Mouse (Mus musculus) yolk sac, embryonic 10.5 days (tissue): ENCODE data around the gene Xirp2.

Source experiments
- DNase-seq: peaks from one replicate; pipeline ENCODE4 v3.0.0-alpha.2; 2017; ENCODE audit warnings: low spot score

The Xirp2 gene

DNA sequence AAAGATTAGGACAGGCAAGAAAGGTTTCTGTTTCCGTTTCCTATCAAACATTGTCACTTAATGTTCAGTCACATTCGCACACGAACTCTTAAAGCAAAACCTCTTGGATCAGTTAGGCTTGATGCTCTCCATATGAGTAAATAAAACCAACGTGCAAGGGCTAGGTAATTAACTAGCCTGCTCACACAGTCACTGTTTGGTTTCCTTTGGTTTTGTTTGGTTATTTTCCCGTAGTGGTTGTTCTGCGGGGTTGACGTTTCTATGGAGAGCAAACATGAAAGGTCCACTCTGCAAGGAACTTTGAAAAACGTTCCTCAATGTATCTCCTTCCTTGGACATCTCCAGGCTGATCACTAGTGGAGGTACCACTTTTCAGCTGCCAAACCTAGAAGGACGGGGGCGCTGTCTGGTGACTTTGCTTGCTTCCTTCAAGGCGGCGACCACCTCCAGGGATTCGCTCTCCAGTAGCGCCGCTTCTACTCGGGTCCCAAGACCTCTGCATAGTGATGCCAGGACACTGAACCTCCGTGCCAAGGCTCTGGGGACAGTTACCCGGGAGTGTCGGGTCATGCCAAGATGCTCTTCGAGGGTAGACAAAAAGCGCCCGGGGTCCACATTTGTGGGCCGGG is 119.2 kb downstream of the Xirp2 start:
- DNase-seq = no peak

- DNase-seq = peak; percentile 71
Measured at GRCm38 (mm10) chr2:67565480-67566331, 119.9 kb downstream of the Xirp2 start, which contains the start of gene B3galt1. TSS of gene B3galt1 (plus strand) at chr2:67565871.

DNA sequence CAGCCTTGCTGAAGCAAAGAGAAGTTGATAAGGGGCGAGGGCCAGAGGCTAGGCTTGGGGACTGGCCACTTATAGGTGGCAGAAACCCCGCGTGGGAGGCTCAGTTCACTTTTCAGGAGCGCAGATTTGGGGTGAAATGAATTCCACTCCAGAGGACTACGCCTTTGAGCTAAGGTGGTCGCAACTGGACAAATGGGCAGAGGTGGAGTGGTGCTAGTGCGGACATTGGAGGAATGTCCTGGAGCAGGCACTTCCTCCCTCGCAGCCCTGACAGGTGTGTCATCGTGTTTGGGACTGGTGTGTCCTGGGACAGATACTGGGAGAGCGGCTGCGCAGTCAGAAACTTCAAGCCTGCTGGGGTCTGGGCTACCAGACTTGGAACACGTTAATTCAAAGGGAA is 120.8 kb downstream of the Xirp2 start:
- no peak for DNase-seq

DNA sequence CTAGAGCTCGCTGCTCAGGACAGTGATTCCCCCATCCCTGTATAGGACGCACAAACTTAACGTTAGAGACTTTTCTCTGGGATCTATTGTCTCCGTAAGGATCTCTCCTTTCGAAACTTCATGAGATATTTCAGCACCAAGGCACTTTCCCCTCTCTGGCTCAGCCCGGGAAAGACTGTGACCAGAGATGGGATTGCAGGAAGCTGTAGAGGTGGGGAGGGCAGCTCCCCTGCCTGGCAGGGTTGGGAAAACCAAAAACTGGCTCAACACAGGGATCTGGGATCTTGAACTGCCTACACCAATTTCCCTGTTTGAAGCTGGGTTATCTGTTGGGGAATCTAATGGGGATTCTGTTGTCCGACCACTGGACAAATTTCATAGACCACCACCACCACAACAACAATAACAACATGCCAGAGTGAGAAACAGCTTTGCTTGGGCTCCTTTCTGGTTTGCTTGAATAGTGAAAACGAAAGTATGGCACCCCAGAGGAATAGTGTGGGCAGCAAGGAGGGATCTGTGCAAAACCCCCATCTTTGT is 121.4 kb downstream of the Xirp2 start:
- DNase-seq = no peak
